8 mouse cellular contexts compared by ENCODE assay signal in the genomic region with DNA sequence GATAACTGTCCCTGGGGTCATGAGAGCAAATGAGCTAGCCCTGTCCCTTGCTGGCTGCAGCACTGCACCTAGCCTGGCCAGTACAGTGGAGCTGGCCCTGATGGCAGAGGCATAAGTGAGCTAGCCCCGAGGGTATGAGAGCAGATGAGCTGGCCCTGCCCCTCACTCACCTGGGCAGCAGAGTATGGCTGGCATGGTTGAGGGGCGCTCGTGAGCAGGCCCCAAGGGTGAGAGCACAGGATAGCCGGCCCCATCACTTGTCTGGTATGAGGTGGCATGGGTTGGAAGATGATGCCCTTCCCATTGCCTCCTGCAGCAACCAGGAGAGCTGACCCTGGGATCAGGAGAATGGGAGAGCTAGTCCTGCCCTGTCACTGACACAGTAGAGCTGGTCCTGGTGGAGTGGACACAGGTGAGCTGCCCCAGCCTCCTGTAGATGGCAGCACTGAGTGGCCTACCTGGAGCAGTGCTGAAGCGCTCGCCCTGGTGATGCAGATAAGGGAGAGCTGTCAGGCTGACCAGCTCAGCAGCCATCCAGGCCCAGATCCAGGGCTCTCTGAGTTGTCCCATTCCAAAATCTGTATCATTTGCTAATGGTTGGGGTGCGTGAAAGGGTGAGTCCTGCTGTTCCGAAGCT. TPM values are rescaled to one million over a fixed set of nuclear protein-coding genes. Genes with fewer than 3 reads are reported as not detected.
A peak's percentile ranks its signal among the peaks of the same experiment; 100 is the strongest.
DNase-seq lines count a peak whose midpoint lies in the region; ATAC-seq and TF ChIP-seq lines count a peak whose summit lies in the region.

No protein-coding gene starts in this region.

- no peak overlapping the region for H3K27ac ChIP-seq in gastrocnemius, adult 2 months
- H3K27ac ChIP-seq in limb, embryonic 10.5 days = no peak overlapping the region
- no peak overlapping the region for H3K27ac ChIP-seq in midbrain, postnatal 0 days (ENCODE audit: low read depth, low read length)

- H3K4me1 ChIP-seq in limb, embryonic 10.5 days = peaks cover 2% of the 10 kb centered on the region; the same call in 1 of the 2 replicates
- no peaks in the 10 kb centered on the region for H3K4me1 ChIP-seq in midbrain, postnatal 0 days (ENCODE audit: insufficient read depth, low read length)

- peaks cover 48% of the 10 kb centered on the region for H3K36me3 ChIP-seq in limb, embryonic 10.5 days
- H3K36me3 ChIP-seq in midbrain, postnatal 0 days (ENCODE audit: insufficient read depth, low read length) = peaks cover 30% of the 10 kb centered on the region

- peak; percentile 53 for DNase-seq in gastrocnemius, adult 2 months
- no peak for DNase-seq in gastrocnemius, postnatal 14 days
- peak; percentile 10 to 21 for DNase-seq in CD8-positive naive resting alpha-beta T cell, adult 2 months (ENCODE audit: low read depth in 2 of 2, low spot score in 2 of 2)
- peak; percentile 12 for DNase-seq in c-Kit-positive CD71-negative TER-119-negative erythroid progenitor cells, embryonic 14.5 days (ENCODE audit: low read depth)
- DNase-seq in forelimb bud, embryonic 11.5 days (ENCODE audit: low read depth, low spot score) = peak; percentile 11
- DNase-seq in limb, embryonic 10.5 days (ENCODE audit: low spot score) = peak; percentile 63
- DNase-seq in midbrain, postnatal 0 days (ENCODE audit: low spot score) = peak; percentile 11
- peak; percentile 24 to 66 for DNase-seq in urinary bladder, postnatal 4 days (ENCODE audit: low spot score in 2 of 2)

- peak; percentile 62; the same call in 1 of the 2 replicates for ATAC-seq in midbrain, postnatal 0 days (ENCODE audit: low FRiP score)

- H3K4me3 ChIP-seq in gastrocnemius, adult 2 months = no peak overlapping the region
- H3K4me3 ChIP-seq in limb, embryonic 10.5 days = no peak overlapping the region
- no peak overlapping the region for H3K4me3 ChIP-seq in midbrain, postnatal 0 days (ENCODE audit: low read depth, low read length)

- TF ChIP-seq CTCF in gastrocnemius, adult 2 months (IDR thresholded peaks at IDR 0.05) = peak; percentile 68
- peak; percentile 59 for TF ChIP-seq CTCF in midbrain, postnatal 0 days (IDR thresholded peaks at IDR 0.05)

- no peaks in the 10 kb centered on the region for H3K9me3 ChIP-seq in limb, embryonic 10.5 days (replicated peaks)
- no peaks in the 10 kb centered on the region for H3K9me3 ChIP-seq in midbrain, postnatal 0 days (ENCODE audit: low read length)

- H3K27me3 ChIP-seq in limb, embryonic 10.5 days (ENCODE audit: low read depth, poor library complexity, severe bottlenecking) = no peaks in the 10 kb centered on the region
- no peaks in the 10 kb centered on the region for H3K27me3 ChIP-seq in midbrain, postnatal 0 days (ENCODE audit: insufficient read depth, low read length)

- 83% methylated on average over 8 of the region's 8 CpGs for WGBS in limb, embryonic 10.5 days
- 83% methylated on average over 8 of the region's 8 CpGs for WGBS in midbrain, postnatal 0 days

- no peak overlapping the region for H3K4me2 ChIP-seq in midbrain, postnatal 0 days (ENCODE audit: low read depth, low read length, poor library complexity, severe bottlenecking)

- no peak overlapping the region for H3K9ac ChIP-seq in midbrain, postnatal 0 days (replicated peaks; ENCODE audit: low read length, poor library complexity, severe bottlenecking)

- intact Hi-C loops in gastrocnemius, adult 2 months (cut with DNase I) = no loop called here
- intact Hi-C loops in gastrocnemius, postnatal 14 days (cut with DNase I; ENCODE audit: low total_unique reads) = loop anchor here (5.0 kb wide), 1 partner anchor 62 kb away; no protein-coding TSS in a partner anchor

RNA-seq across cellular contexts. Expression of gene Hal, which starts 3.4 kb away (rescaled TPM):
- under 1 TPM; 0.05 to 0.25 TPM for total RNA-seq in gastrocnemius, adult 2 months (2021)
- under 1 TPM in 1 of 2 experiments, not detected in 1; 0.16 TPM for total RNA-seq in gastrocnemius, postnatal 14 days (2021)
- 0.04 and 0.48 TPM in 2 replicates for polyA plus RNA-seq in limb, embryonic 10.5 days (2016; fragmentation: Nextera tagmentation; extraction: Ambion mirVana)
- total RNA-seq in midbrain, postnatal 0 days (2014; rRNA removed) = 0.14 and 0.49 TPM in 2 replicates
- 0.20 and 0.33 TPM in 2 replicates for polyA plus RNA-seq in midbrain, postnatal 0 days (2015; fragmentation: Nextera tagmentation; extraction: Ambion mirVana)

RNA-seq across cellular contexts. Expression of gene Lta4h, which starts 32.0 kb away (rescaled TPM):
- 10 to 100 TPM; 25.4 to 26.7 TPM for total RNA-seq in gastrocnemius, adult 2 months (2021)
- total RNA-seq in gastrocnemius, postnatal 14 days (2021) = 10 to 100 TPM; 24.9 to 29.9 TPM
- polyA plus RNA-seq in limb, embryonic 10.5 days (2016; fragmentation: Nextera tagmentation; extraction: Ambion mirVana) = 147 and 157 TPM in 2 replicates
- total RNA-seq in midbrain, postnatal 0 days (2014; rRNA removed) = 56.2 and 65.8 TPM in 2 replicates
- polyA plus RNA-seq in midbrain, postnatal 0 days (2015; fragmentation: Nextera tagmentation; extraction: Ambion mirVana) = 85.1 and 93.8 TPM in 2 replicates

RNA-seq across cellular contexts. Expression of gene Amdhd1, which starts 54.7 kb away (rescaled TPM):
- not detected for total RNA-seq in gastrocnemius, adult 2 months (2021)
- total RNA-seq in gastrocnemius, postnatal 14 days (2021) = not detected
- polyA plus RNA-seq in limb, embryonic 10.5 days (2016; fragmentation: Nextera tagmentation; extraction: Ambion mirVana) = 0.19 and 0.36 TPM in 2 replicates
- total RNA-seq in midbrain, postnatal 0 days (2014; rRNA removed) = not detected in 2 replicates
- 0.07 TPM in 1 of 2 replicates, not detected in the other for polyA plus RNA-seq in midbrain, postnatal 0 days (2015; fragmentation: Nextera tagmentation; extraction: Ambion mirVana)

RNA-seq across cellular contexts. Expression of gene Ccdc38, which starts 55.3 kb away (rescaled TPM):
- not detected for total RNA-seq in gastrocnemius, adult 2 months (2021)
- total RNA-seq in gastrocnemius, postnatal 14 days (2021) = not detected
- 0.28 and 0.41 TPM in 2 replicates for polyA plus RNA-seq in limb, embryonic 10.5 days (2016; fragmentation: Nextera tagmentation; extraction: Ambion mirVana)
- total RNA-seq in midbrain, postnatal 0 days (2014; rRNA removed) = 0.14 and 4.4 TPM in 2 replicates
- polyA plus RNA-seq in midbrain, postnatal 0 days (2015; fragmentation: Nextera tagmentation; extraction: Ambion mirVana) = 0.52 and 0.66 TPM in 2 replicates
